Mouse (Mus musculus): ENCODE measurements at regions not wholly inside any gene's neighbourhood (a gene's known extent, or its start where the extent isn't known, plus 50 kb on each side); places are given as distances from the start of the nearest gene placed in this dataset.

DNA sequence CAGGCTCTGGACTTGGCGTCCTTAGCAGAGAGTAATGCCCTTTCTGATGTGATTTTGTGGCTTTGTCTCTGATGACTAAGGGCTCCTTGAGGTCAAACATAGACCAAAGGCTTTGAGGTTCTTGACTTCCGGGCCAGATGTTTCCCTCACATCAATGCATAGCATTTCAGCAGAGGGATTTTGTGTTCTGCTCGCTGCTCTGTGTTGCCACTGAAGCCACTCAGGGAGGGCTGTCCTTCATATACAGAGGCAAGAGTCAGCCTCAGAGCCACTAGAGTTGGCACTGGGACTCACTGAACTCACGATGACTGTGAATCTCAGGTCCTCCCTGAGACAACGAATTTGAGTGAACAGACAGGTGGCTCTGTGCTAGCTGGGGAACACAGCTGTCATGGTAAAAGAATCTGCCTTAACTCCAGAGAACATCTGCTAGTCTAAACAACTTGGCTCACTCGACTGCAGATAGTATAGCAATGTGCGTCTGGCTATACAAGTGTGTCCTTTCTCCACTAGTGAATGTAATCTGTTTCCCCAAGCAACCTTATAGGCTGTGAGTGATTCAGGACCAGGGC, 74.3 kb downstream of the Gp2 start:
- no peak for DNase-seq
- intact Hi-C loops (cut with DNase I): no loop called here

- intact Hi-C loops (cut with DNase I): no loop called here
- DNase-seq: no peak
Measured at GRCm38 (mm10) chr7:119379935-119380334, 79.2 kb downstream of the Gp2 start.

GRCm38 (mm10) chr7:119364268-119364596, 94.9 kb downstream of the Gp2 start:
- no peak for DNase-seq
- intact Hi-C loops (cut with DNase I): no loop called here

DNA sequence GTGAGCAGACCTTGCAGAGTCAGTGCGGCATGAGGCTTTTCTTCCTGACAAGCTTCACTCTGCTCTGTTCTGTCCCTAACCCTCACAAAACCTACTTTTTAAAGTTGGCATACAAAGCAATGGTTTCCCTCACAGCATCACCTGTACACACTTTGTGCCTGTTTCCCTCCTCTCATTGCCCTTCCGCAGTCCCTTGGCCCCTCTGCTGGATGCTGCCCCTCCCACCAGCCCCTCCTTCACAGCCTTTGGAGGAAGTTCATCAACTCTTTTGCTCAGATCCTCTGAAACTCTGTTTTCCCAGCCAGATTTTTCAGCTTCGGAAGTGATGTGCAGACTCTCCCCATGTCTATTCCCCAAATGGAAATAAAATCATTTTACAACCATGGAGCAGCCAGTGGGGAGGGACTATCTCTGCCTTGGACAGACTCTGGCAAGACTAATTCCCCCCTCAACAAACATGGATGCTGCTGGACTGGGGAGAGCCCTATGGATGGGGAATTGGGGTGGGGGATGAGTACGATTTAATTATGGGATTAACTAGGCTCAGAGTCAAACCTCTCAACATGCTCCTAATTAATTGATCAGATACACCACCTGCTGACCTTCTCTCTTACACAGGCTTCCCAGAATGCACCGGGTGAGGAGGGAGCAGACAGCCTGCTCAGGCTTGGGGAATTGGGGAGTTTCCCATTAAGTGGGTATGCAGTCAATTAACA, 95.4 kb downstream of the Gp2 start:
- no peak for DNase-seq
- intact Hi-C loops (cut with DNase I): no loop called here

GRCm38 (mm10) chr7:119357338-119357737, 101.7 kb downstream of the Gp2 start:
- intact Hi-C loops (cut with DNase I): no loop called here
- no peak for DNase-seq

DNA sequence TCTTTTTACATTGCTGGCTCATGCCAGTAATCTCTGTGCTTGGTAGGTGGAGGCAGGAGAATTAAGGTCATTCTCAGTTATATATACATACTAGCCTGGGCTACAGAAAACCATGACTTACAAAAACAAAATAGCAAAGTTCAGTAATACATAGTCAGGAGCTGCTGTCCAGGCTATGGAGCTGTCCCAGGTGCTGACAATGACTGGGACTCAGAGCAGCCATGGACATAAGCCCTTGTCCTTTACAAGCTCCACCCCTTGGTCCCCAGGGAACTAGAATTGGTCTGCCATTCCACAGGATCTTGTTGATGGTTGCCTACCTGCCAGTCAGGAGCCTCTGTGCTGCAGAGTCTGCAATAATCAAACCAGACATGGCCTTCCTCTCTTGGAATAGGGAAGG, 102.8 kb downstream of the Gp2 start:
- intact Hi-C loops (cut with DNase I): no loop called here
- DNase-seq: peak in 1 of 2 experiments; percentile 12

DNA sequence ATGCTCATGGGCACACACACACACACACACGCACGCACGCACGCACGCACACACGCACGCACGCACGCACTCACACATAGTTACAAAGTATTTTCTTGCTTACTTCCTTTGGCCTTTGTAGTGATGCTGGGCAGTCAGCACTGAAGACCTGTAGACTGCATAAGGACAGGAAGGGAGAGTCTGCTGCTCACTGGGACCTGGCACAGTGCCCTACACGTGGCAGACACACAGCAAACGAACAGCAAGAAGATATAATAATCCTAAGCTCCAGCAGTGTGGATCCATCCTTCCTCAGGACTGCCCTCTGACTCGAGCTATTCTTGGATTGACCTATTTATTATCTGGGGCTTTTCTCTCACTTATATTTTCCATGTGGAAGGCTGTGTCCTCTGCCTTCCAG, 106.5 kb downstream of the Gp2 start:
- intact Hi-C loops (cut with DNase I): no loop called here
- no peak for DNase-seq

- intact Hi-C loops (cut with DNase I): no loop called here
- DNase-seq: no peak
Measured at GRCm38 (mm10) chr7:119350641-119351040, 108.4 kb downstream of the Gp2 start.

DNA sequence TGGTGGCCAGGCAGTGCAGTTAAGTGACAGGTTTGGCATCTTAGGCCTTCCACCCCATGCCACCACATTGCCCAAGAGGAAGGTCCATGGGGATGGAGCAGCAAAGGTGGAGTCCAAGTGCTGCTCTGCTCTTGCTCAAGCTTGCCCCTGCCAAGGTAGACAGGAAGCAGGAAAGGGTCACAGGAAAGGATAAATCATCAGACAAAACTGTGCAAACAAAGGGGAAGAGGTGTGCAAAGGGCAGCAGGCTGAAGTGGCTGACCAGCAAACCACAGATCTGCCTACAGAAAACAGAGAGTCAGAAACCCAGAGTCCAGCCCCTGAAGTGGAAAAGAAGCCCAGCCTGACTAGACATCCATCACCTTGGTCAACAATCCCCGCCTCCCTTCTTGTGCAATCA, 115.7 kb downstream of the Gp2 start:
- DNase-seq: no peak
- intact Hi-C loops (cut with DNase I): no loop called here

DNA sequence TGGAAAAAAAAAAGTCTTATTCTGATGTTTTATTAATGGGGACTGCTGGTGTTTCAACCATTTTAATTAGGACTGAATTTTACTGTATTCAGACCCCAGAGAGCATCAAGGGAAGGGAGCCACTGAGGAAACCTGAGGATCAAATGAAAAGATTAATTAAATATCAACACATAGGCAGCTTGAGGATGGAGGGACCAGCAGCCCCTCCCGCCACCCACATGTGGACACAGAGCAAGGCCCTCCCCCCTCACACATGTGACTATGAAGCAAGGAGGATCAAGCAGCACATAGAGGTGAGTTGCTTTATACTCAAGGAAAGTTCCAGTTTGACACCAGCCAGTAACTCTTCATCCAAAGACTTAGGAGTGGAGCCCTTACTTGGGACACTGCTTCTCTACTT, 126.0 kb downstream of the Gp2 start:
- intact Hi-C loops (cut with DNase I): no loop called here
- no peak for DNase-seq

DNA sequence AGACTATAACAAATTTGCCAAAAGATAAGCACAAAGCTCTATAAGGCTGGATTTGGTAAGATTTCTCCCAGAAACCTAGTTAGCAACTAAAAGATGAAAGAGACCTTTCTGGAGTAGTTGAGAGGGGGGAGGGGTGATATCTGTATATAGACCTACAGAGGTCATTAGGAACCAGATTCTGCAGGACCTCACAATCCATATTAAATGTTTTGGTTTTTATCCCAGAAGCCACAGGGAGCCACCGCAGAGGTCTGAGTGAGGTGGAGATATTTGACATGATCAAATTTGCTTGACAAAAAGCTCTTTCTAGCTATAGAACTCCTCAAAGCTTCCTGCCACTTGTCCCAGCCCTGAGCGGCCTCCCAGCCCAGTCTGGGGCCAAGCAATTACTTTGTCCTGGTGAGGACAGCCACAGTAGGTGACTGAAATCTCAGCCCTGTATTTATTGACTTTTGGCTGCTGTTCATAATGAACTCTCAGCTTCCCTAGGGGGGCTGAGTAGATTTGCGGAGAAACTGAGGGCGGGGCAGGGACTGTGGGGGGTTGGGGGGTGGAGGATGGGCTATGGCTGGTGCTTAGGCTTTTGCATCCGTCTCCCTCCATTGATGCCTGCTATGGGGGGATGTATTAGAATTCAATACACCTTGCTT, 128.5 kb downstream of the Gp2 start:
- intact Hi-C loops (cut with DNase I): no loop called here
- DNase-seq: no peak

DNA sequence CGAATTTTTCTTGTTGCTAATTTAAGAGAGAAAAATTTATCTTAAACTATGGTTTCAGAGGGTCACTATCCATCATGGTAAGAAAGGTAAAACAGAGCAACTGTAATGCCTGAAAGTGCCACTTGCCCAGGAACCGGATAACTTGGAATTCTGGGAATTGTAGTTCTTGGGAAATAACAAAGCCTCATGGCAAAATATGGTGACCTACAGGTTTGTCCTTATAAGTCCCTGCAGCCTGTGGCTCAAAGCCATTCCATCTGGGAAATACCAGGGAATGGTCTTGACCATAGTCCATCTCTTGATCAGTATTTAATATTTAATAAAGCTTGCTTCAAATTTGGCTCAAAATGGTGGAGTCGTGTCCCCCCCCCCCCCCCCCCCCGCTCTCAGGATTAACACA, 111.9 kb upstream of the Gpr139 start:
- no peak for DNase-seq
- intact Hi-C loops (cut with DNase I): no loop called here

GRCm38 (mm10) chr7:119291442-119291841, 107.0 kb upstream of the Gpr139 start:
- no peak for DNase-seq
- intact Hi-C loops (cut with DNase I): no loop called here

- intact Hi-C loops (cut with DNase I): no loop called here
Measured at GRCm38 (mm10) chr7:119285290-119285689, 100.9 kb upstream of the Gpr139 start.

DNA sequence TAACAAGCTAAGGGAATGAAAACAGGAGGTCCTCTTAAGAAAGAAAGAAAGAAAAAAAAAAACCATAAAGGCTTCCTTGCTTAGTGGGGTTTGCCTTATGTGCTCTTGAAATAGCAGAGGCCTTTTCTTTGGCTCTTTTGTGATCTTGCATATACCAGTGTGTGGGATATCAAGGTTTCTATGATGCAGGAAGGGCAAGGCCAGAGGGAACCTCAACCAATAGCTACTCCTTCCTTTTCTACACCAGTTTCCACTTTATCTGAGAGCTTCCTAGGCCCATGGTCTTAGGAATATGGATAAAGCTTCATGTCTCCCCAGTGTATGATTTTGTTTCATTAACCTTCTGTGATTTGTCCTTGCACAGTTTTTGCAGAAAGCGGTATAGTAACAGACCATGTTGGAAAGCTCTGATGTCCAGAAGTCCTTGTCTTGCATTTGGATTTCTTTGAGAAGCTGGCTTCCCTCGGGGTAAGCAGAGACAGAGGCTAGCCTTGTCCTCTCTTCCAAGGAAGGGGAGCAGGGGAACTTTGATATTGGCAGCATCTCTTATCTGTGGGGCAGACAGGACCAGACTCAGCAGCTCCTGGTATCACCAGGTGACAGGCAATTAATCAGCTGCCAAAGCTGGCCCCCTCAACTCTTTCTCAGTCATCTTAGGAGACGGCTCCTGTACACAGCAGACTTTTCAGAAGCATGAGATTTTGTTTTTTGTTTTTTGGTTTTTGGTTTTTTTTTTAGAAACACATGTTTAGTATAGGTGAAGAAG, 95.7 kb upstream of the Gpr139 start:
- DNase-seq: no peak
- intact Hi-C loops (cut with DNase I): no loop called here

More at GRCm38 (mm10) chr7:119285290-119285689, 100.9 kb upstream of the Gpr139 start:
- no peak for DNase-seq

GRCm38 (mm10) chr7:119272621-119273020, 88.2 kb upstream of the Gpr139 start:
- no peak for DNase-seq

DNA sequence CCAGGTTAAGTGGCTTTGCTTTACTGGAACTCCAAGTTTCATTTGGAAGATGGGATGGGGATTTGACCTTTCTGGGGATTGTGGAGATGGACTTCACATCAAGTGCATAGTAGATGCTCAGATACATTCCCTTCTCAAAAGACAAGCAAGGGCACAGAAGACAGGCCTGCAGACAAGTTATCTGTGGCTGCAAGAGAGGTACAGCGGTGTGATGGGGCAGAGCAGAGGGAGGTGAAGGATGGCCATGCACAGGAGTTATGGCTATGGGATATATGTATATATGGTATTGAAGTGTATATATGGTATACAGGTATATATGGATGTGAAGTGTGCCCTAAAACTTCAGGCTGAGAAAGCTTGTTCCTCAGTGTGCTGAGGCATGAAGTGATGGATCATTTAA, 87.0 kb upstream of the Gpr139 start:
- intact Hi-C loops (cut with DNase I): no loop called here
- no peak for DNase-seq

More at GRCm38 (mm10) chr7:119272621-119273020, 88.2 kb upstream of the Gpr139 start:
- intact Hi-C loops (cut with DNase I): no loop called here

- intact Hi-C loops (cut with DNase I): no loop called here
- no peak for DNase-seq
Measured at GRCm38 (mm10) chr7:119270826-119271420, 86.5 kb upstream of the Gpr139 start.

- DNase-seq: no peak
- intact Hi-C loops (cut with DNase I): no loop called here
Measured at GRCm38 (mm10) chr7:119258222-119258621, 73.8 kb upstream of the Gpr139 start.

- intact Hi-C loops (cut with DNase I): no loop called here
Measured at GRCm38 (mm10) chr7:119256916-119257315, 72.5 kb upstream of the Gpr139 start.

GRCm38 (mm10) chr7:119252742-119253141, 68.3 kb upstream of the Gpr139 start:
- intact Hi-C loops (cut with DNase I): no loop called here
- no peak for DNase-seq

More at GRCm38 (mm10) chr7:119256916-119257315, 72.5 kb upstream of the Gpr139 start:
- DNase-seq: no peak

Data from heart, postnatal 10 days (tissue).